Mouse (Mus musculus) olfactory bulb, adult 2 months (tissue): ENCODE results near the gene Nfib.

Source experiments
- CTCF ChIP-seq: fragments of 200-500 bp; IDR thresholded peaks from 2 replicates; pipeline ENCODE4 v1.5.1; 2012; ENCODE audit warnings: low read depth, mild to moderate bottlenecking, low read length, moderate library complexity; ENCODE audit not compliant: insufficient read depth
- POLR2A ChIP-seq: fragments of 200-500 bp; IDR thresholded peaks from 2 replicates; pipeline ENCODE4 v1.6.1; 2012; ENCODE audit warnings: mild to moderate bottlenecking, low read depth, low read length, moderate library complexity; ENCODE audit not compliant: insufficient read depth

DNA sequence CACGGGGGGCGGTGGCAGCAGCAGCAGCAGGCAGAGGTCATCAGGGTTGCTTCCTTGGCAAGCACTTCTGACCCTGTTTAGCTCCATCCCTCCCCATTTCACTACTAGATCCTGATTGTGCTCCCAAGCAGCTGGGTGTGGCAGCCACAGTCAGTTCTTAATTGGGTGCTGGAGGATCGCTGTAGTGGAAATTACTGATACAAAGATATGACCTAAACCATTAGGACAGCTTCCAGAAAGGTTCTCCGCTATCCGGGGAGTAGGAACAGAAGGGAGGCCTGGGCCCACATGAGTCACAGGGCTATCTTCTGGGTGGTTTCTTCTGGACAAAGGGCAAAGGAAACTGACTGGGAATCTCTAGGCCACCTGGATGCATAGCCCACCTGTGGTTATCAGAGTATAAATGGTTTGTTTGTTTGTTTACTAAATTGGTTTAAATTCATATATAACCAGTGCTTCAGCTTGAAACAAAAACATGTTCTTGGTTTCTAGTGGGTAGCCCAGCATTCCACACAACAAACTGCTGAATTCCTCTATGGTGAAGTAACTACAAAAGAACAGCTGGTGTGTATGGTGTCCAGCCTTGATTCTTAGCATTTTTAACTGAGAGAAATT lies 64.4 kb downstream of the Nfib start:
- TF ChIP-seq POLR2A (no peak), CTCF (no peak)
